Mouse (Mus musculus): Measurements from ENCODE around the gene Pdf. TPM values are rescaled to one million over a fixed set of nuclear protein-coding genes. Genes with fewer than 3 reads are reported as not detected.
"Not testable (repeated sequence)": the region's sequence is repeated elsewhere in the genome, so short reads cannot be mapped to it uniquely, and the experiment has no call there.

Pdf gene
- total RNA-seq, 4 experiments from 2014 or later: 26.6 to 29.5 (median 28.2) TPM

- DNase-seq (ENCODE audit: low spot score in 2 of 2): no peak
Measured at GRCm38 (mm10) chr8:107036626-107037025, 11.8 kb downstream of the Pdf start.

GRCm38 (mm10) chr8:107035641-107036040, 12.8 kb downstream of the Pdf start:
- no peak for DNase-seq (ENCODE audit: low spot score in 2 of 2)

GRCm38 (mm10) chr8:107033609-107034008, 14.8 kb downstream of the Pdf start:
- not testable (repeated sequence) for DNase-seq (ENCODE audit: low spot score in 2 of 2)

GRCm38 (mm10) chr8:107031577-107032090, 16.8 kb downstream of the Pdf start:
- DNase-seq (ENCODE audit: low spot score in 2 of 2): peak in 1 of 2 experiments; percentile 31

GRCm38 (mm10) chr8:107030650-107031576, 17.5 kb downstream of the Pdf start, which contains the start of gene Vps4a:
TSS of gene Vps4a (plus strand) at chr8:107031222.
- DNase-seq (ENCODE audit: low spot score in 2 of 2): peak; percentile 91 to 94

GRCm38 (mm10) chr8:107030058-107030457, 18.4 kb downstream of the Pdf start:
- DNase-seq (ENCODE audit: low spot score in 2 of 2): no peak

GRCm38 (mm10) chr8:107029310-107029709, 19.1 kb downstream of the Pdf start:
- DNase-seq (ENCODE audit: low spot score in 2 of 2): no peak

GRCm38 (mm10) chr8:107023479-107023878, 24.9 kb downstream of the Pdf start:
- no peak for DNase-seq (ENCODE audit: low spot score in 2 of 2)

GRCm38 (mm10) chr8:107014915-107015314, 33.5 kb downstream of the Pdf start:
- DNase-seq (ENCODE audit: low spot score in 2 of 2): no peak

- DNase-seq (ENCODE audit: low spot score in 2 of 2): no peak
Measured at GRCm38 (mm10) chr8:107012666-107013065, 35.7 kb downstream of the Pdf start.

- no peak for DNase-seq (ENCODE audit: low spot score in 2 of 2)
Measured at GRCm38 (mm10) chr8:107007795-107008194, 40.6 kb downstream of the Pdf start.

- DNase-seq (ENCODE audit: low spot score in 2 of 2): peak; percentile 80 to 88
Measured at GRCm38 (mm10) chr8:107002532-107002931, 45.9 kb downstream of the Pdf start.

- DNase-seq (ENCODE audit: low spot score in 2 of 2): peak; percentile 56 to 61
Measured at GRCm38 (mm10) chr8:106999068-106999467, 49.3 kb downstream of the Pdf start.

GRCm38 (mm10) chr8:106997416-106997815, 51.0 kb downstream of the Pdf start:
- DNase-seq (ENCODE audit: low spot score in 2 of 2): no peak

- DNase-seq (ENCODE audit: low spot score in 2 of 2): not testable (repeated sequence)
Measured at GRCm38 (mm10) chr8:106996339-106996738, 52.1 kb downstream of the Pdf start.

Small RNA genes lying within 50 kb of the gene (microRNA-seq; reads per million reads assigned to microRNA genes)
- gene Mir7075: 0 to 1.8 reads per million in 2 experiments

Other genes starting within 250 kb of the Pdf start
- 1 to 10 TPM; 1.6 to 2.6 (median 1.9) TPM for gene Has3, start 178.4 kb downstream of the Pdf start, total RNA-seq (2022)
- 10 to 100 TPM; 41.0 to 44.7 (median 43.9) TPM for gene Utp4, start 155.0 kb downstream of the Pdf start, total RNA-seq (2022)
- 10 to 100 TPM; 19.2 to 32.0 (median 24.1) TPM for gene Sntb2, start 112.9 kb downstream of the Pdf start, total RNA-seq (2022)
- 100 to 1,000 TPM; 104 to 117 (median 108) TPM for gene Vps4a, start 17.4 kb downstream of the Pdf start, total RNA-seq (2022)
- gene Cog8, start 8.1 kb upstream of the Pdf start, total RNA-seq (2022): 10 to 100 TPM; 26.0 to 34.6 (median 28.8) TPM
- 10 to 100 TPM; 40.9 to 44.2 (median 42.7) TPM for gene Nip7, start 8.3 kb upstream of the Pdf start, total RNA-seq (2022)
- not detected for gene Tmed6, start 17.0 kb upstream of the Pdf start, total RNA-seq (2022)
- 10 to 100 TPM; 33.5 to 41.3 (median 35.6) TPM for gene Terf2, start 47.9 kb upstream of the Pdf start, total RNA-seq (2022)
- gene Cyb5b, start 102.0 kb upstream of the Pdf start, total RNA-seq (2022): 100 to 1,000 TPM; 109 to 113 (median 111) TPM
- 10 to 100 TPM; 54.4 to 78.0 (median 65.1) TPM for gene Nfat5, start 244.9 kb upstream of the Pdf start, total RNA-seq (2022)

Measured in layer of hippocampus, adult 8-10 months (tissue).